Mouse (Mus musculus) intestine, embryonic 14.5 days (tissue): ENCODE results near the gene Eif2ak4. TPM values are rescaled to one million over a fixed set of nuclear protein-coding genes. Genes with fewer than 3 reads are reported as not detected.

Experiments
- ATAC-seq: fragments of 200-750 bp; cut with Nextera tagmentation; replicated peaks from 2 replicates; pipeline ENCODE4 v1.8.0; 2017; ENCODE audit warnings: low read depth, moderate number of reproducible peaks, moderate TSS enrichment, moderate library complexity; ENCODE audit not compliant: low FRiP score, low TSS enrichment
- DNase-seq: peaks from one replicate; pipeline ENCODE4 v3.0.0-alpha.2; 2018; ENCODE audit warnings: low spot score
- H3K27ac ChIP-seq: fragments of 300-500 bp; sonication (generic); 2 replicates; pipeline ENCODE4 v1.5.1; 2014; ENCODE audit warnings: low read depth, mild to moderate bottlenecking, control low read depth
- H3K27me3 ChIP-seq: fragments of 300-500 bp; sonication (generic); replicated peaks from 2 replicates; pipeline ENCODE4 v1.6.1; 2014; ENCODE audit warnings: low read length, control low read depth; ENCODE audit not compliant: control insufficient read depth, insufficient read depth
- H3K36me3 ChIP-seq: fragments of 300-500 bp; sonication (generic); 2 replicates; pipeline ENCODE4 v1.6.1; 2014; ENCODE audit warnings: low read length, control low read depth; ENCODE audit not compliant: control insufficient read depth, insufficient read depth
- H3K4me1 ChIP-seq: fragments of 300-500 bp; sonication (generic); replicated peaks from 2 replicates; pipeline ENCODE4 v1.6.1; 2014; ENCODE audit warnings: low read length, control low read depth, mixed read lengths; ENCODE audit not compliant: control insufficient read depth, insufficient read depth
- H3K4me2 ChIP-seq: fragments of 300-500 bp; sonication (generic); 2 replicates; pipeline ENCODE4 v1.6.1; 2014; ENCODE audit warnings: low read length
- H3K4me3 ChIP-seq: fragments of 300-500 bp; sonication (generic); 2 replicates; pipeline ENCODE4 v1.5.1; 2014; ENCODE audit warnings: low read depth, low read length, control low read depth, mixed read lengths
- H3K9ac ChIP-seq: fragments of 300-500 bp; sonication (generic); 2 replicates; pipeline ENCODE4 v1.6.1; 2014; ENCODE audit warnings: mild to moderate bottlenecking, low read length
- H3K9me3 ChIP-seq: fragments of 300-500 bp; sonication (generic); 2 replicates; pipeline ENCODE4 v1.6.1; 2016; ENCODE audit warnings: low read length, control low read depth; ENCODE audit not compliant: control insufficient read depth
- WGBS: fragments of 180-500 bp; shearing (Covaris S2); extraction: QIAGEN DNeasy Blood & Tissue Kit; methylation state at CpG from one replicate; pipeline ENCODE4 v1.1.7; 2014; 5-methylcytosine and 5-hydroxymethylcytosine counted together
- polyA plus RNA-seq: library from polyadenylated mRNA; unstranded; fragments of >200 nt; fragmentation: Nextera tagmentation; extraction: Ambion mirVana; gene quantifications from 2 replicates; pipeline ENCODE4 v1.2.1, GENCODE M21; 2014

Eif2ak4 gene
- polyA plus RNA-seq, 1 experiment from 2014 or later: 14.0 TPM

DNA sequence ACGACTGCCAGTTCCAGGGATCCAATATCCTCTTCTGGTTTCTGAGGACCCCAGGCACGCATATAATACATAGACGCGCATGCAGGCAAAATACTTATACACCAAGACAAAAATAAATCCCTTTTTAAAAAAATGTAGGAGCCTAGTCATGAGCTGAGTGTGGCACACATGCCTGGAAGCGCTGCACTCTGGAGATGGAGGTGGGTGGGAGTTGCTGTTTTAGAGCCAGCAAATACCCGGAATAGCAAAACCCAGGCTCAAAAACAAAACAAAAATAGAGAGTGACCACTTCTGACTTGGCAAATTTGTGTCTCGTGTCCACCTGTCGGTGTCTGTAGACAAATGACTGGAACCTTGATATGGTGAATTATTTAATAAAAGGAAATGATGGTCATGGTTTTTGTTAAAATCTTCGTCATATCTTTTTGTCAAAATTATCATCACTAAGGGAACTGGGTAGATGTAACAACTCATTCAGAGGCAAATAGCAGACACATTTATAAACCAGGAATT, 96.0 kb downstream of the Eif2ak4 start:
- ATAC-seq: no peak
- H3K4me2 ChIP-seq: no peak overlapping the region
- no peaks in the 10 kb centered on the region for H3K9me3 ChIP-seq
- WGBS: 82% methylated on average over 9 of the region's 9 CpGs
- H3K4me3 ChIP-seq: no peak overlapping the region
- H3K9ac ChIP-seq: no peak overlapping the region
- no peaks in the 10 kb centered on the region for H3K27me3 ChIP-seq
- H3K4me1 ChIP-seq: no peaks in the 10 kb centered on the region
- H3K36me3 ChIP-seq: no peaks in the 10 kb centered on the region
- H3K27ac ChIP-seq: no peak overlapping the region
- DNase-seq: no peak

DNA sequence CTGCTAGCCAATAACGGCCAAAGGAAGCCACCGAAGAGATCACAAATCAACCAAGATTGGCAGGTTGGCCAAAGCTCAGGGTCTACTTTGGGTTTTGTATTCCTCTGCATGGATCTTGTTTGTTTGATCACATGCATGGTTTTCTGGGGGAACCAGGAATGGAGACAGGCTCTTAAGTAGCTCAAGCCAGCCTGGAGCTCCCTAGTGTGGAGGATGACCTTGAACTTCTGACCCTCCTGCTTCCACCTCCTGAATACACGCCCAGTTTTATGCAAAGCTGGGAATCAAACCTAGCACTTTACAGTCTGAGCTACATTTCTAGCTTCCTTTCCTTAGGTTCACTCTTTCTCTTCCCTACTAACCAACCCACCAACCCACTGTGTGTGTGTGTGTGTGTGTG, 97.0 kb downstream of the Eif2ak4 start:
- no peak for ATAC-seq
- no peak for DNase-seq
- H3K4me3 ChIP-seq: no peak overlapping the region
- WGBS: 74% methylated on average over 3 of the region's 3 CpGs
- no peak overlapping the region for H3K4me2 ChIP-seq
- H3K4me1 ChIP-seq: peaks cover 5% of the 10 kb centered on the region
- no peak overlapping the region for H3K9ac ChIP-seq
- H3K9me3 ChIP-seq: no peaks in the 10 kb centered on the region
- no peaks in the 10 kb centered on the region for H3K36me3 ChIP-seq
- H3K27me3 ChIP-seq: no peaks in the 10 kb centered on the region
- H3K27ac ChIP-seq: no peak overlapping the region

DNA sequence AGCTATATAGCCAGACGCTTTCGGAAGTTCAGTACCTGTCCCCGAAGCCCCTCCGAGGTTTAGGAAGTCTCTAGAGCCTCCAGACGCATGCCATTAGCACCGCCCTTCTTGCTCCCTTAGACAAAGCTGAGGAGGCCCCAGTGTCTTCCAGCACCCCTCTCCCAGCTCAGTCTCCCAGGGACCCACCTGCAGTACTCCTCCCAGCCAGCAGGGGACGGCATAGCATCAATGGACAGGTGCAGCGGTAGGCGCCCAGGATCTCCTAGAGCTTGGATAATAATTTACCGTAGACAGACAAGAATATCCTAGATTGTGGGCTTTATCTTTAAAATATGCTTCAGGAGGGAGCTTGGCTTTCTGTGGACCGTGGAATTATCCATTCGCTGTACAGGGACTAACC, 98.5 kb downstream of the Eif2ak4 start:
- no peaks in the 10 kb centered on the region for H3K9me3 ChIP-seq
- no peak overlapping the region for H3K4me3 ChIP-seq
- no peak overlapping the region for H3K9ac ChIP-seq
- no peak overlapping the region for H3K4me2 ChIP-seq
- no peak overlapping the region for H3K27ac ChIP-seq
- DNase-seq: peak; percentile 96
- 19% methylated on average over 12 of the region's 12 CpGs for WGBS
- H3K4me1 ChIP-seq: peaks cover 17% of the 10 kb centered on the region
- ATAC-seq: peak; percentile 49; the same call in 1 of the 2 replicates
- no peaks in the 10 kb centered on the region for H3K27me3 ChIP-seq
- no peaks in the 10 kb centered on the region for H3K36me3 ChIP-seq

GRCm38 (mm10) chr2:118487806-118488205, 99.4 kb downstream of the Eif2ak4 start:
- H3K4me3 ChIP-seq: no peak overlapping the region
- ATAC-seq (no peak), DNase-seq (no peak)
- H3K9me3 ChIP-seq: no peaks in the 10 kb centered on the region
- 72% methylated on average over 3 of the region's 3 CpGs for WGBS
- H3K36me3 ChIP-seq: no peaks in the 10 kb centered on the region
- no peak overlapping the region for H3K27ac ChIP-seq
- no peak overlapping the region for H3K9ac ChIP-seq
- peaks cover 17% of the 10 kb centered on the region for H3K4me1 ChIP-seq
- no peak overlapping the region for H3K4me2 ChIP-seq
- no peaks in the 10 kb centered on the region for H3K27me3 ChIP-seq

DNA sequence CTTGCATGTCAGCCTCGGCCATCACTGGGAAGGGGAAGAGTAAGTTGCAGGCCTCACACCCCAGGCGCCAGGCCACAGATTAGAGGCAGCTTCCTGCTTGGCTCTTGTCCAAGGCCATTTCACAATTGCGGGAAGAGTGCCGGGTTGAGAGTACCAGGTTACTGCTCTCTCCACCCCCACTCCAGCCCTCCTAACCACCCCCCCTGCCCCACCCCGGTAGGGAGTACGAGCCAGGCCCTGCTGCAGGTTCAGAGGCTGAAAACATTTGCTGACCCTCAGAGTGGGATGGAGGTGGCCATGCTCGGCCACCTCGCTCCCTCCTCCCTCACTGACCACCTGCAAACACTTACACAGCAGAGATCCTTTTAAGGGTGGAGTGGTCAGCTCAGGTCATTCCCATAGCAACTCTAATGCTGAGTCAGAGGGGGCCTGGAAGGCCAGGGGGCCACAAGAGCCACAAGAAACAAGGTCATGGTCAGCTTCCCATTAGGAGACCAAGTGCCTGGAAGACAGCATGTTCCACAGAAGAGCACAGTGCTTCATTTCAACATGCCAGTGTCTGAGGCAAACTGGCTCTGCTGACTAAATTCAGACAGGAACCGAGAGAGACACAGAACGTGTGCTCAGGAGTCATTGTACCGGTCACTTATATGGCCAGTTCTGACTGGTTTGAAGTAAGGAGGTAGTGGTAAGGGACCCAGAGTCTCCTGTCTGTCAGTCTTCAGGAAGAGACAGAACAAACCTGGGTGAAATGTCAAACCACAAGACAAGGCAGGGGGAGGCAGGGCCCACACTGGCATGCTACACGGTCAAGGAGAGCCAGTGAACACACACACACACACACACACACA, 102.0 kb downstream of the Eif2ak4 start:
- H3K4me2 ChIP-seq: 0 out of 2 replicates have a peak overlapping the region, but pooled peaks have one; percentile 1
- DNase-seq: peak; percentile 72
- H3K36me3 ChIP-seq: no peaks in the 10 kb centered on the region

GRCm38 (mm10) chr2:118491281-118491731, 102.9 kb downstream of the Eif2ak4 start:
- Histone ChIP-seq H3K4me1 (peaks cover 17% of the 10 kb centered on the region), H3K27ac (peak overlapping the region; percentile 3; the same call in 1 of the 2 replicates), H3K4me3 (no peak overlapping the region), H3K9ac (no peak overlapping the region), H3K36me3 (no peaks in the 10 kb centered on the region), H3K9me3 (no peaks in the 10 kb centered on the region), H3K4me2 (no peak overlapping the region), H3K27me3 (no peaks in the 10 kb centered on the region)
- DNase-seq (no peak), ATAC-seq (no peak)
- 43% methylated on average over 5 of the region's 5 CpGs for WGBS

More for the DNA sequence above, 102.0 kb downstream of the Eif2ak4 start:
- Histone ChIP-seq H3K4me3 (no peak overlapping the region), H3K27ac (no peak overlapping the region; the same call in 1 of the 2 replicates), H3K4me1 (peaks cover 17% of the 10 kb centered on the region), H3K9ac (no peak overlapping the region), H3K27me3 (no peaks in the 10 kb centered on the region), H3K9me3 (no peaks in the 10 kb centered on the region)
- 38% methylated on average over 12 of the region's 12 CpGs for WGBS
- peak; percentile 54 for ATAC-seq

DNA sequence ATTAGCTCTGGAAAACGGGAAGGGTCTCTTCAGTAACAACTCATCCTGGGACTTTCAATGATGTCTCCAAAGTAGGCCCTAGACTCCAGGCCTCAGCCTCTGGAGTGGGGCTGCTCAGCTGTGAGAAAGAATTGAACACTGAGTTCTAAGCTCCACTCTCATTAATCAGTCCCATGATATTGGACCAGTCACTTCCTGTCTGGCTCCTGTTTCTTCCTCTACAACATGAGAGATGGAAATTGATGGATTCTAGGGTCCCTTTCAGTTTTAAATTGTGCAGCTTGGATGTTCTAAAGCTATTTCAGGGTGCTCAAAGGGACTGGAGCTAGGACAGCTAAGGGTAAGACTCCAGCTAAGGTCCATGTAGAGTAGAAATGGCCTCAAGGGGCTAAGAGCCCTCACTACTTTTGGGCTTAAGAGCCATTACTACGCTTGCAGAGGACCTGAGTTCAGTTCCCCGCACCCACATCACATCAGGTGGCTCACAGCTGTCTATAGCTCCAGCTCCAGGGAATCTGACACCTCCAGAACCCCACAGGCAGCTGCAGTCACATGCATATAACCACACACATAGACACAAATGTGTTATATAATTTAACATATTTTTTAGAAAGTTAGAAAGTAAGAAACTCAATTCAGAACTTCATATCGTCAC, 103.5 kb downstream of the Eif2ak4 start:
- Histone ChIP-seq H3K9ac (no peak overlapping the region), H3K4me2 (no peak overlapping the region), H3K4me1 (peaks cover 17% of the 10 kb centered on the region), H3K27ac (peak overlapping the region; percentile 3; the same call in 1 of the 2 replicates), H3K36me3 (no peaks in the 10 kb centered on the region), H3K4me3 (no peak overlapping the region), H3K27me3 (no peaks in the 10 kb centered on the region), H3K9me3 (no peaks in the 10 kb centered on the region)
- no peak for ATAC-seq
- WGBS: 80% methylated on average over 4 of the region's 4 CpGs
- no peak for DNase-seq

DNA sequence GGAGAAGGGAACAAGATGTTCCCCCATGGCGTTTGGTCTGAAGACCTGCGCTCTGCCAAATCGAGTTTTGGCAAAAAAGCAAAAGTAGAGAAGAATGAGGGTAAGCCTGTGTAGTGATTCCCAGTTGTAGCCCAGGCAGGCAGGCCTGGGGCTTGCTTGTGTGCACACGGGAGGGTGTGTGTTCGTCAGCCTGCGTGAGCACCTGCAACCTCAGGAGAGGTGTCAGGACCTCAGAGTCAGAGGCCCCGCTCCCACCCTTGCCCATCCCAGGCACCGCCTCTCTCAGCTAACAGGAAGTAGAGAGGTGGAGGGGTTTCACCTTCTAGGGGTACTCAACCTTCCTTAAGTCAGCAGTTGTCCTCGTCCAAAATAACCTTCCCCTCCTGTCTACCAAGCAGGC, 106.6 kb downstream of the Eif2ak4 start:
- no peak overlapping the region for H3K9ac ChIP-seq
- WGBS: 67% methylated on average over 9 of the region's 9 CpGs
- DNase-seq (no peak), ATAC-seq (no peak)
- H3K36me3 ChIP-seq: no peaks in the 10 kb centered on the region
- peaks cover 27% of the 10 kb centered on the region for H3K4me1 ChIP-seq
- H3K27me3 ChIP-seq: no peaks in the 10 kb centered on the region
- no peaks in the 10 kb centered on the region for H3K9me3 ChIP-seq
- no peak overlapping the region for H3K4me2 ChIP-seq
- H3K27ac ChIP-seq: no peak overlapping the region
- H3K4me3 ChIP-seq: no peak overlapping the region
